ENCODE assay signal across 8 mouse cellular contexts in the genomic region with DNA sequence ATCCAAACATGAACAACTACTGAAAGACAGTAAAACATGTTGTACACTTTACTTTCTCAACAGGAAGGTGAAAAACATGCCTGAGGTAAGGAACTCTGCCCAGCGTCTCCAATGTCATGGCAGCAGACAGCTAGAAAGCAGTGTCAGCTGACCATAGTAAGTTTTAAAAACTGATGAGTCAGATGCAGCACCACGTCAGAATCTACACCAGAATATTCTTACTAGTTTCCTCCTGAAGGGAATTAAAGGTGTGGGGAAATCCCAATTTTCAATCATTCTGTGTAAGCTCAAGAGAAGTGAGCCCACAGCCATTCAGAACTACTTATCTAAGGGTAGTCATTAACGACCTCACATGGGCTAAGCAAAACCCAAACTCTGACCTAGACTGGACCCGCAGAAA. TPM values are rescaled to one million over a fixed set of nuclear protein-coding genes. Genes with fewer than 3 reads are reported as not detected.
DNase-seq lines count a peak whose midpoint lies in the region; ATAC-seq and TF ChIP-seq lines count a peak whose summit lies in the region.

No protein-coding gene starts in this region.

- H3K9ac ChIP-seq in limb, embryonic 13.5 days = peak overlapping the region; percentile 67; the same call in 1 of the 2 replicates
- peak overlapping the region; percentile 83 for H3K9ac ChIP-seq in stomach, embryonic 16.5 days (ENCODE audit: low read length)

- H3K36me3 ChIP-seq in megakaryocyte, embryonic 14.5 days (replicated peaks; ENCODE audit: low read length) = peaks cover 34% of the 10 kb centered on the region
- H3K36me3 ChIP-seq in erythroblast, embryonic 14.5 days (ENCODE audit: control insufficient read depth) = peaks cover 30% of the 10 kb centered on the region
- peaks cover 5% of the 10 kb centered on the region; the same call in 1 of the 2 replicates for H3K36me3 ChIP-seq in limb, embryonic 13.5 days
- no peaks in the 10 kb centered on the region for H3K36me3 ChIP-seq in stomach, embryonic 16.5 days (ENCODE audit: control insufficient read depth, insufficient read depth, low read length)

- H3K4me1 ChIP-seq in megakaryocyte, embryonic 14.5 days = peaks cover 59% of the 10 kb centered on the region
- peaks cover 41% of the 10 kb centered on the region for H3K4me1 ChIP-seq in erythroblast, embryonic 14.5 days (ENCODE audit: control insufficient read depth)
- H3K4me1 ChIP-seq in limb, embryonic 13.5 days = peaks cover 12% of the 10 kb centered on the region
- peaks cover 11% of the 10 kb centered on the region; the same call in 1 of the 2 replicates for H3K4me1 ChIP-seq in stomach, embryonic 16.5 days (ENCODE audit: control insufficient read depth, insufficient read depth, low read length)
- no peaks in the 10 kb centered on the region for H3K4me1 ChIP-seq in cerebellum, adult 2 months (ENCODE audit: control insufficient read depth, insufficient read depth, low read length)

- H3K4me2 ChIP-seq in limb, embryonic 13.5 days (replicated peaks) = peak overlapping the region; percentile 91
- H3K4me2 ChIP-seq in stomach, embryonic 16.5 days (ENCODE audit: low read depth, low read length) = peak overlapping the region; percentile 95

- ATAC-seq in megakaryocyte, adult 5-6 weeks (ENCODE audit: poor library complexity, severe bottlenecking) = no peak
- ATAC-seq in limb, embryonic 13.5 days (ENCODE audit: low FRiP score, low read depth) = no peak
- no peak for ATAC-seq in stomach, embryonic 16.5 days (ENCODE audit: insufficient read depth, low FRiP score)

- 16% methylated on average over 4 of the region's 4 CpGs for WGBS in limb, embryonic 13.5 days
- 8% methylated on average over 4 of the region's 4 CpGs for WGBS in stomach, embryonic 16.5 days
- WGBS in cerebellum, adult 2 months = 12% methylated on average over 4 of the region's 4 CpGs

- no peak for TF ChIP-seq POLR2A in cerebellum, adult 2 months (IDR thresholded peaks at IDR 0.05; ENCODE audit: borderline replicate concordance, insufficient read depth, low read length)

- H3K4me3 ChIP-seq in megakaryocyte, embryonic 14.5 days (replicated peaks) = peak overlapping the region; percentile 95
- H3K4me3 ChIP-seq in erythroblast, embryonic 14.5 days (replicated peaks) = peak overlapping the region; percentile 98
- peak overlapping the region; percentile 69 for H3K4me3 ChIP-seq in limb, embryonic 13.5 days
- peak overlapping the region; percentile 83 for H3K4me3 ChIP-seq in stomach, embryonic 16.5 days (replicated peaks; ENCODE audit: low read length)
- no peak overlapping the region for H3K4me3 ChIP-seq in cerebellum, adult 2 months (replicated peaks; ENCODE audit: insufficient read depth, low read depth, low read length)

- no peak for TF ChIP-seq CTCF in cerebellum, adult 2 months (IDR thresholded peaks at IDR 0.05; ENCODE audit: borderline replicate concordance, insufficient read depth, low read depth, low read length)

- DNase-seq in cerebellum, adult 2 months = no peak
- DNase-seq in layer of hippocampus, postnatal 10 days (ENCODE audit: low spot score in 2 of 2) = no peak
- no peak for DNase-seq in lung, adult 18-20 months

- no peaks in the 10 kb centered on the region for H3K27me3 ChIP-seq in megakaryocyte, embryonic 14.5 days (replicated peaks)
- H3K27me3 ChIP-seq in erythroblast, embryonic 14.5 days (ENCODE audit: control insufficient read depth) = no peaks in the 10 kb centered on the region
- H3K27me3 ChIP-seq in limb, embryonic 13.5 days = no peaks in the 10 kb centered on the region
- H3K27me3 ChIP-seq in stomach, embryonic 16.5 days (ENCODE audit: control insufficient read depth, insufficient read depth, low read length) = no peaks in the 10 kb centered on the region
- no peaks in the 10 kb centered on the region for H3K27me3 ChIP-seq in cerebellum, adult 2 months (ENCODE audit: control insufficient read depth, insufficient read depth, low read length)

- H3K27ac ChIP-seq in limb, embryonic 13.5 days = no peak overlapping the region
- no peak overlapping the region for H3K27ac ChIP-seq in stomach, embryonic 16.5 days (ENCODE audit: low read length)
- H3K27ac ChIP-seq in cerebellum, adult 2 months (ENCODE audit: insufficient read depth, low read length) = no peak overlapping the region

- H3K9me3 ChIP-seq in megakaryocyte, embryonic 14.5 days = peaks cover 6% of the 10 kb centered on the region
- H3K9me3 ChIP-seq in erythroblast, embryonic 14.5 days (ENCODE audit: control insufficient read depth, low read length) = no peaks in the 10 kb centered on the region
- H3K9me3 ChIP-seq in limb, embryonic 13.5 days = no peaks in the 10 kb centered on the region
- no peaks in the 10 kb centered on the region for H3K9me3 ChIP-seq in stomach, embryonic 16.5 days (replicated peaks; ENCODE audit: control insufficient read depth, low read length)

RNA-seq across cellular contexts. Expression of a gene that starts 1.1 kb away (rescaled TPM):
- 0.20 TPM in 1 of 2 replicates, not detected in the other for polyA plus RNA-seq in megakaryocyte, embryonic 14.5 days (2012; ENCODE audit: insufficient read depth, low replicate concordance)
- 24.4 and 26.2 TPM in 2 replicates for total RNA-seq in megakaryocyte, adult 5-6 weeks (2015)
- total RNA-seq in megakaryocyte, adult 5-6 weeks (2017) = 31.9 and 41.4 TPM in 2 replicates
- polyA plus RNA-seq in erythroblast, embryonic 14.5 days (2012) = 0.04 and 0.11 TPM in 2 replicates
- polyA plus RNA-seq in limb, embryonic 13.5 days (2015; fragmentation: Nextera tagmentation; extraction: Ambion mirVana) = 14.9 and 15.1 TPM in 2 replicates
- polyA plus RNA-seq in stomach, embryonic 16.5 days (2015; fragmentation: Nextera tagmentation; extraction: Ambion mirVana) = 12.7 and 15.9 TPM in 2 replicates
- 1.5 and 1.9 TPM in 2 replicates for polyA plus RNA-seq in cerebellum, adult 2 months (2012; rRNA removed)
- total RNA-seq in layer of hippocampus, postnatal 10 days (2021) = 1 to 10 TPM; 4.2 to 4.8 TPM
